Mouse (Mus musculus) cerebellum, adult 2 months (tissue): ENCODE data around the gene Slc28a3.

Experiments used
- CTCF ChIP-seq: fragments of 200-500 bp; IDR thresholded peaks from 2 replicates; pipeline ENCODE4 v1.5.1; 2011; ENCODE audit warnings: low read depth, mild to moderate bottlenecking, control low read depth, low read length, moderate library complexity, borderline replicate concordance; ENCODE audit not compliant: insufficient read depth
- POLR2A ChIP-seq: fragments of 200-500 bp; IDR thresholded peaks from 2 replicates; pipeline ENCODE4 v1.6.1; 2011; ENCODE audit warnings: low read length, control low read depth, borderline replicate concordance; ENCODE audit not compliant: insufficient read depth

- TF ChIP-seq POLR2A (no peak), CTCF (peak; percentile 57; the same call in 1 of the 2 replicates)
Measured at GRCm38 (mm10) chr13:58590630-58591029, 20.0 kb downstream of the Slc28a3 start.
